Mouse (Mus musculus): ENCODE measurements around the gene Foxs1. TPM values are rescaled to one million over a fixed set of nuclear protein-coding genes. Genes with fewer than 3 reads are reported as not detected.

The Foxs1 gene
- polyA plus RNA-seq, 1 experiment from 2014 or later, result 0.60 TPM

DNA sequence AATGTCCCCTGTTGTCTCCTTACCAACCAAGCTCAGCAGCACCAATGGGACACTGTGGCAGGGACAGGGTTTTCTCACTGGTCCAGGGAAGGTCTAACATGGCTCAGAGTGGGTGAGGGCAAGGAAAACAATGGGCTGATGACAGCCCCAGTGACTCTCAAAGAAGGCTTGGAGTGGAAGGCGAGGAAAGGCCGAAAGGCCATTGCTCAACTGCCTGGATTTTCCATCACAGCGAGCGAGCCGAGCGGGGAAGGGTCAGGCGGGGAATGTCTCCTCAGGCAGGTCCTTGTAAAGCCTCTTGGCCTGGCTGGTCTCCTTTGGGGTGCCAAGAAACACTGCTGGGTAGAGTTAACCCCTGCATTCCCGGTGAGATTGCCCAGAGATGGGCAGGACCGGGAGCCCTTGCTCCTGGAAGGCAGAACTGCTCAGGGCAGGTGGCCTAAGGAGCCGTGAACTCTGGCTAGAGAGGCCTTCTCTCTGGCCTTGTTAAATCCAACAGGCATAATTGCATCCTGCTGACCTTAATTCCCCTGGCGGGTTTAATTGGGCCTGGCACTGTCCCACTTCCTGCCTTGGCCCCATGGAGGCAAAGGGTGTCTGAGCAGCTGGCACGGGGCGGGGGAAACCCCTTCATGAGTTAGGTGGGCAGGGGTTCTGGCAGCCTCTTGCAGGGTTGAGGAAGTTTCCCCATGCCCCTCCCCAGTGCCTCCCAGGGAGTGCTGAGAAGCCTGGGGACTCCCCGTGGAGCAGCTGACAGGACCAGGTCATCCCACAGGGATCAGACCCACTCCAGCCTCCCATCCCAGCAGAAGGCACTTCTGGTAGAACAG lies 25.7 kb downstream of the Foxs1 start:
- Histone ChIP-seq H3K9me3 (no peaks in the 10 kb centered on the region), H3K4me1 (peaks cover 51% of the 10 kb centered on the region), H3K4me3 (no peak overlapping the region), H3K27me3 (ENCODE audit: poor library complexity, severe bottlenecking) (peaks cover 28% of the 10 kb centered on the region), H3K36me3 (replicated peaks) (no peaks in the 10 kb centered on the region), H3K27ac (peak overlapping the region; percentile 40; the same call in 1 of the 2 replicates)
- WGBS, result 60% methylated on average over 14 of the region's 14 CpGs
- no peak for DNase-seq (ENCODE audit: extremely low spot score, low spot score)

DNA sequence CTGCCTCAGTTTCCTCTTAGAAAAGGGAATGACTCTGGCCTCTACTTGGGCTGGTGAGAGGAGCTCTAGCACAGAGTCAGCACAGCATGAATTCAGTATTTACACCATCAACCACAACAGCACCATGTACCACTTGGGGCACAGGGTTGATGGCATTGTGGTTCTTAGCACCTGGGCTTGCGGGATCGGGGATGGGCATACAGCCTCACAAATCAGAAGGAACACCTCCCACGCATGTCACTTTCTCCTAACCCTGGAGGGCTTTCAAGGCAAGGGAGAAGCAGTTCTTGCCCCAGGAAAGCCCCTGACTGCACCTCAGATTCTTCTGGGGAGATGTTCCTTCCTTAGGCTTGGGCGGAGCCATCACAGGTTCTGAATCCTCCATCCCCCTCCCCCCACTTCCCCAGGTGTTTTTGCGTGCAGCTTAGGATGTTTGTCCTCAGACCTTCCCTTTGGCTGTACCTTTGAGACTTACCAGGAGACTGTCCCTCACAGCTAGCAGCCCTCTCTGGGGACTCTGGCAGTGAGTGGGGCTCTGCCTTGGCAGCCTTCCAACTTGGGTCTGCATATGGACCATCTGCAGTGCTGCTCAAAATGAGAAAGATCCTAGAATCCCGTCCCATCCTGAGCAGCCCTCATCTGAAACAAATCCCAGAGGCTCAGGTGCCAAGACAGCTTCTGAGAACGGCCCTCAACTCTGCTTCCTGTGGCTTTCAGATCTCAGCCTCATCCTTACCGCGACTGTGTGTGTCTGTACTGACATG lies 26.6 kb downstream of the Foxs1 start:
- peaks cover 60% of the 10 kb centered on the region for H3K4me1 ChIP-seq
- no peaks in the 10 kb centered on the region for H3K36me3 ChIP-seq (replicated peaks)
- peaks cover 19% of the 10 kb centered on the region for H3K27me3 ChIP-seq (ENCODE audit: poor library complexity, severe bottlenecking)
- no peak overlapping the region for H3K27ac ChIP-seq
- no peaks in the 10 kb centered on the region for H3K9me3 ChIP-seq
- no peak overlapping the region for H3K4me3 ChIP-seq
- WGBS, result 65% methylated on average over 9 of the region's 9 CpGs
- no peak for DNase-seq (ENCODE audit: extremely low spot score, low spot score)

GRCm38 (mm10) chr2:152905036-152905829 lies 27.8 kb downstream of the Foxs1 start:
- Histone ChIP-seq H3K9me3 (no peaks in the 10 kb centered on the region), H3K27ac (no peak overlapping the region), H3K36me3 (replicated peaks) (no peaks in the 10 kb centered on the region), H3K4me1 (peaks cover 55% of the 10 kb centered on the region), H3K4me3 (no peak overlapping the region), H3K27me3 (ENCODE audit: poor library complexity, severe bottlenecking) (peaks cover 7% of the 10 kb centered on the region)
- DNase-seq (ENCODE audit: extremely low spot score, low spot score), result no peak
- WGBS, result 75% methylated on average over 11 of the region's 11 CpGs

- Histone ChIP-seq H3K4me1 (peaks cover 55% of the 10 kb centered on the region), H3K27me3 (ENCODE audit: poor library complexity, severe bottlenecking) (0 out of 2 replicates have a peak, but pooled peaks cover 6% of the 10 kb centered on the region), H3K9me3 (no peaks in the 10 kb centered on the region), H3K4me3 (no peak overlapping the region), H3K27ac (no peak overlapping the region), H3K36me3 (replicated peaks) (peaks cover 2% of the 10 kb centered on the region; the same call in 1 of the 2 replicates)
- 71% methylated on average over 5 of the region's 5 CpGs for WGBS
- no peak for DNase-seq (ENCODE audit: extremely low spot score, low spot score)
These were observed 28.8 kb downstream of the Foxs1 start for GRCm38 (mm10) chr2:152904127-152904643.

- H3K27me3 ChIP-seq (ENCODE audit: poor library complexity, severe bottlenecking), result 0 out of 2 replicates have a peak, but pooled peaks cover 6% of the 10 kb centered on the region
- no peak for DNase-seq (ENCODE audit: extremely low spot score, low spot score)
- H3K27ac ChIP-seq, result no peak overlapping the region
- peaks cover 55% of the 10 kb centered on the region for H3K4me1 ChIP-seq
- H3K9me3 ChIP-seq, result no peaks in the 10 kb centered on the region
- H3K4me3 ChIP-seq, result no peak overlapping the region
- H3K36me3 ChIP-seq (replicated peaks), result peaks cover 7% of the 10 kb centered on the region; the same call in 1 of the 2 replicates
- 84% methylated on average over 4 of the region's 4 CpGs for WGBS
These were observed 29.4 kb downstream of the Foxs1 start for GRCm38 (mm10) chr2:152903586-152903985.

DNA sequence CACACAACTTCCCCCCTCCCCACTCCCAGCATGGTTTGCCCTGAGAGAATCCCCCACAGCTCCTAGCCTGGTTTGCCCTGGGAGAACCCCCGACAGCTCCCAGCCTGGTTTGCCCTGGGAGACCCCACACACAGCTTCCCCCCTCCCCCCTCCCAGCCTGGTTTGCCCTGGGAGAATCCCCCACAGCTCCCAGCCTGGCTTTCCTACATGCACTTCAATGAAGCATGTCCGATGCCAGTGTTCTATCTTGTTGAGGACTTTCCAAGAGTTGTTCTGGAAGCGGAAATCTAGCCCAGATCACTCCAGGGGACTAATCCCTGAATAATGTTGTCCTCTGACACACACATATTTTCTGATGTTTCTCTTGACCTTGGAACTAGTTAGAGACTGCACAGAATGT lies 30.4 kb downstream of the Foxs1 start:
- no peaks in the 10 kb centered on the region for H3K9me3 ChIP-seq
- 35% methylated on average over 3 of the region's 3 CpGs for WGBS
- peaks cover 10% of the 10 kb centered on the region; the same call in 1 of the 2 replicates for H3K36me3 ChIP-seq (replicated peaks)
- DNase-seq (ENCODE audit: extremely low spot score, low spot score), result no peak
- peak overlapping the region; percentile 51; the same call in 1 of the 2 replicates for H3K27ac ChIP-seq
- H3K4me1 ChIP-seq, result peaks cover 54% of the 10 kb centered on the region
- 0 out of 2 replicates have a peak, but pooled peaks cover 6% of the 10 kb centered on the region for H3K27me3 ChIP-seq (ENCODE audit: poor library complexity, severe bottlenecking)
- H3K4me3 ChIP-seq, result no peak overlapping the region

- H3K27me3 ChIP-seq (ENCODE audit: poor library complexity, severe bottlenecking), result 0 out of 2 replicates have a peak, but pooled peaks cover 6% of the 10 kb centered on the region
- peaks cover 40% of the 10 kb centered on the region for H3K4me1 ChIP-seq
- H3K4me3 ChIP-seq, result no peak overlapping the region
- 91% methylated on average over 15 of the region's 15 CpGs for WGBS
- no peak overlapping the region for H3K27ac ChIP-seq
- no peaks in the 10 kb centered on the region for H3K9me3 ChIP-seq
- no peak for DNase-seq (ENCODE audit: extremely low spot score, low spot score)
- peaks cover 19% of the 10 kb centered on the region for H3K36me3 ChIP-seq (replicated peaks)
These were observed 31.7 kb downstream of the Foxs1 start for GRCm38 (mm10) chr2:152901296-152901695.

DNA sequence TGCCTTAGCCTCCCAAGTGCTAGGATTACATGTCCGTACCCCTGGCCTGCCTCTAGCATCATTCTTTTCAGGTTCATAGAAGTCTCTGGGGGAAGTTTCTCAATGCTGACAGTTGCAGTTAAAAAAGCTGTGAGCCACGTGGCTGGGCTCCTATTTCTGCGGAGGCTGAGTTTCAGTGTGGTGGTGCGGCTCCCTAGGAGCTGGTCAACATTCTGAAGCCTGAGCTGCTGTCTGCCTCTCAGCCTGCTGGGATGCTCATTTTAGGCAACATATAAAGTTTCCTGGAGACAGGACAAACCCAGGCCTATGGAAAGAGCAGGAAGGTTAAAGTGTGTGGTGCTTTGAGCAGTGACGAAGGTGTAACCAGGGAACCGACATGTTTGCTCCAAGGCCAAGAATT lies 34.0 kb downstream of the Foxs1 start:
- H3K27ac ChIP-seq, result no peak overlapping the region
- H3K4me1 ChIP-seq, result peaks cover 22% of the 10 kb centered on the region
- no peaks in the 10 kb centered on the region for H3K9me3 ChIP-seq
- WGBS, result 74% methylated on average over 6 of the region's 6 CpGs
- peaks cover 42% of the 10 kb centered on the region for H3K36me3 ChIP-seq (replicated peaks)
- DNase-seq (ENCODE audit: extremely low spot score, low spot score), result no peak
- no peak overlapping the region for H3K4me3 ChIP-seq
- H3K27me3 ChIP-seq (ENCODE audit: poor library complexity, severe bottlenecking), result no peaks in the 10 kb centered on the region

GRCm38 (mm10) chr2:152896926-152897325 lies 36.1 kb downstream of the Foxs1 start:
- DNase-seq (ENCODE audit: extremely low spot score, low spot score), result no peak
- 90% methylated on average over 3 of the region's 3 CpGs for WGBS
- no peaks in the 10 kb centered on the region for H3K27me3 ChIP-seq (ENCODE audit: poor library complexity, severe bottlenecking)
- H3K4me1 ChIP-seq, result peaks cover 7% of the 10 kb centered on the region
- no peak overlapping the region for H3K4me3 ChIP-seq
- no peaks in the 10 kb centered on the region for H3K9me3 ChIP-seq
- no peak overlapping the region for H3K27ac ChIP-seq
- peaks cover 63% of the 10 kb centered on the region for H3K36me3 ChIP-seq (replicated peaks)

DNA sequence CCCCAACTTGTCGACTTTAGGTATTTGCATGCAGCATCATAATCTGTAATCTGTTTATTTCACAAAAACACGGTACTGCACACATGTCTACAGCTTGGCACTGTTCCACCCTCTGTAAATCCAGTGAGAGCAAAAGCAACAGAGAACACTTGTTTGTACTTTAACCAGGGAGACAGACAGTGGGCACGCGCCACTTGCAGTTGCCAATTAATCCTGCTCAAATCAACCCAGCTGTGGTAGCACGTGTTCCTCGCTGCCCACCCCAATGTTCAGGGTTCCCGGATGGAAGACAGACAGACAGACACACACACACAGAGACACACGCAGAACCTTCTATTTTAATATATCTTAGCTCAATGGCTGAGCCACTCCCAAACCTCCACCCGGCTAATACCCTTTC lies 37.2 kb downstream of the Foxs1 start:
- no peak overlapping the region for H3K4me3 ChIP-seq
- H3K27ac ChIP-seq, result no peak overlapping the region
- H3K27me3 ChIP-seq (ENCODE audit: poor library complexity, severe bottlenecking), result no peaks in the 10 kb centered on the region
- no peaks in the 10 kb centered on the region for H3K4me1 ChIP-seq
- no peaks in the 10 kb centered on the region for H3K9me3 ChIP-seq
- H3K36me3 ChIP-seq (replicated peaks), result peaks cover 74% of the 10 kb centered on the region
- WGBS, result 93% methylated on average over 9 of the region's 9 CpGs
- no peak for DNase-seq (ENCODE audit: extremely low spot score, low spot score)

DNA sequence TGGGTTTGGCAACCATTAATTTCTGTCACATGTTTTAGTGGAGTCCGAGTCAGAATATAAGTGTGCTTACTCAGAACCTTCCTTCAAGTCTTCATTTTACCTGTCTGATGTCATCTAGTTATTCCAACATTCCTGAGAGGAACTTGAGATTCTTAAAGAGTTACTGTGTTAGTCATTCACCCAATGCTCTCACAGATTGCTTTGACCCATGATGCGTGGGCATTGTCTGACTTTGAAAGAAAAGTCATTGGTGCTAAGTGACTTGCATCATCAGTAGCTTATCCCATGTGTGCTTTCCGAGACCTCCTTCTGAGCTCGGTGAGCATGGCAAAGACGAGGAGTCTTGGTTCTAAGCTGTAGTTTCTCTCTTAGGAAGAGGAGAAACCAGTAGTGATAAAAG lies 44.2 kb downstream of the Foxs1 start:
- no peak for DNase-seq (ENCODE audit: extremely low spot score, low spot score)
- Histone ChIP-seq H3K9me3 (no peaks in the 10 kb centered on the region), H3K4me3 (no peak overlapping the region), H3K27ac (no peak overlapping the region), H3K4me1 (no peaks in the 10 kb centered on the region), H3K27me3 (ENCODE audit: poor library complexity, severe bottlenecking) (no peaks in the 10 kb centered on the region), H3K36me3 (replicated peaks) (peaks cover 97% of the 10 kb centered on the region)
- 94% methylated on average over 5 of the region's 5 CpGs for WGBS

- Histone ChIP-seq H3K36me3 (replicated peaks) (peaks cover 97% of the 10 kb centered on the region), H3K27me3 (ENCODE audit: poor library complexity, severe bottlenecking) (no peaks in the 10 kb centered on the region), H3K4me3 (no peak overlapping the region), H3K4me1 (no peaks in the 10 kb centered on the region), H3K9me3 (no peaks in the 10 kb centered on the region), H3K27ac (no peak overlapping the region)
- DNase-seq (ENCODE audit: extremely low spot score, low spot score), result no peak
- 95% methylated on average over 3 of the region's 3 CpGs for WGBS
These were observed 45.8 kb downstream of the Foxs1 start for GRCm38 (mm10) chr2:152887230-152887629.
